Mouse (Mus musculus): Measurements from ENCODE around the gene Cpsf4l.

- TF ChIP-seq GATA1 (IDR thresholded peaks at IDR 0.05; ENCODE audit: borderline replicate concordance, low read length) = no peak
- TF ChIP-seq CTCF (IDR thresholded peaks at IDR 0.05; ENCODE audit: low read depth, low read length) = no peak
These were observed 42.4 kb upstream of the Cpsf4l start for GRCm38 (mm10) chr11:113752158-113752661.
